Mouse (Mus musculus): ENCODE measurements at regions not wholly inside any gene's neighbourhood (a gene's known extent, or its start where the extent isn't known, plus 50 kb on each side); places are given as distances from the start of the nearest gene placed in this dataset.

GRCm38 (mm10) chr7:78079708-78080107 is 658.1 kb downstream of the Ntrk3 start:
- no peak overlapping the region for H3K27ac ChIP-seq (ENCODE audit: insufficient read depth, low read depth)
- no peaks in the 10 kb centered on the region for H3K27me3 ChIP-seq (replicated peaks)
- no peak overlapping the region for H3K9ac ChIP-seq (ENCODE audit: insufficient read depth, low read depth)
- peaks cover 35% of the 10 kb centered on the region for H3K9me3 ChIP-seq (replicated peaks; ENCODE audit: low read length)
- H3K79me2 ChIP-seq (replicated peaks; ENCODE audit: control insufficient read depth, extremely low read depth, insufficient read depth, poor library complexity, severe bottlenecking) = no peaks in the 10 kb centered on the region
- H3K36me3 ChIP-seq (replicated peaks in 1 of 2; ENCODE audit: control insufficient read depth in 1 of 2, insufficient read depth in 1 of 2, low read length in 1 of 2) = no peaks in the 10 kb centered on the region
- in situ Hi-C loops (cut with MboI; ENCODE audit: low pct_ligation_motif_present, low pct_unique_long_range_greater_than_20kb, low sequenced_read_pairs) = no loop called here
- DNase-seq (ENCODE audit: extremely low read depth) = no peak
- no peak overlapping the region for H3K4me3 ChIP-seq (replicated peaks in 1 of 3; ENCODE audit: low read depth in 2 of 3, low read length in 2 of 3, poor library complexity in 1 of 3)
- TF ChIP-seq CTCF (conservative IDR thresholded peaks at IDR 0.05 in 1 of 2, IDR thresholded peaks at IDR 0.05 in 1 of 2; ENCODE audit: low read depth in 2 of 2, low read length in 2 of 2) = no peak
- no peak for TF ChIP-seq ELF1 (IDR thresholded peaks at IDR 0.05; ENCODE audit: low read depth, low read length)
- no peak for TF ChIP-seq MAX (IDR thresholded peaks at IDR 0.05; ENCODE audit: low read length)
- no peak for TF ChIP-seq ZC3H11A (IDR thresholded peaks at IDR 0.05; ENCODE audit: low read depth, low read length)
- TF ChIP-seq E2F4 (IDR thresholded peaks at IDR 0.05; ENCODE audit: insufficient replicate concordance, low read depth, low read length) = no peak
- no peak for TF ChIP-seq MAFK (IDR thresholded peaks at IDR 0.05; ENCODE audit: insufficient replicate concordance, low read length)
- no peak for TF ChIP-seq MEF2A (IDR thresholded peaks at IDR 0.05; ENCODE audit: borderline replicate concordance, low read depth, low read length)
- no peak for TF ChIP-seq TBP (conservative IDR thresholded peaks at IDR 0.05; ENCODE audit: low read depth, low read length)
- TF ChIP-seq JUND (conservative IDR thresholded peaks at IDR 0.05; ENCODE audit: low read depth, low read length) = no peak
- no peak for TF ChIP-seq NELFE (IDR thresholded peaks at IDR 0.05; ENCODE audit: low read depth, low read length)
- TF ChIP-seq BHLHE40 (IDR thresholded peaks at IDR 0.05; ENCODE audit: low read depth, low read length) = no peak
- no peak for TF ChIP-seq MYC (IDR thresholded peaks at IDR 0.05; ENCODE audit: low read depth, low read length)
- no peak for TF ChIP-seq USF1 (IDR thresholded peaks at IDR 0.05; ENCODE audit: low read depth, low read length)
- TF ChIP-seq MXI1 (IDR thresholded peaks at IDR 0.05; ENCODE audit: low read depth, low read length) = no peak
- no peak for TF ChIP-seq ZMIZ1 (IDR thresholded peaks at IDR 0.05; ENCODE audit: low read depth, low read length)
- no peak for TF ChIP-seq USF2 (conservative IDR thresholded peaks at IDR 0.05; ENCODE audit: low read depth, low read length)
- no peak for TF ChIP-seq CHD1 (IDR thresholded peaks at IDR 0.05; ENCODE audit: low read depth, low read length)
- no peak overlapping the region for H3K4me2 ChIP-seq (ENCODE audit: insufficient read depth, low read depth, poor library complexity, severe bottlenecking)
- H3K4me1 ChIP-seq (ENCODE audit: control insufficient read depth in 1 of 2, insufficient read depth in 2 of 2) = no peaks in the 10 kb centered on the region
- dilution Hi-C loops (cut with MboI; ENCODE audit: extremely low pct_ligation_motif_present, extremely low pct_unique_long_range_greater_than_20kb, low sequenced_read_pairs) = no loop called here

GRCm38 (mm10) chr7:78071131-78071530 is 666.7 kb downstream of the Ntrk3 start:
- in situ Hi-C loops (cut with MboI; ENCODE audit: low pct_ligation_motif_present, low pct_unique_long_range_greater_than_20kb, low sequenced_read_pairs) = no loop called here
- no peak overlapping the region for H3K4me3 ChIP-seq (replicated peaks in 1 of 3; ENCODE audit: low read depth in 2 of 3, low read length in 2 of 3, poor library complexity in 1 of 3)

More at GRCm38 (mm10) chr7:78071131-78071530, 666.7 kb downstream of the Ntrk3 start:
- H3K27ac ChIP-seq (ENCODE audit: insufficient read depth, low read depth) = no peak overlapping the region
- H3K27me3 ChIP-seq (replicated peaks) = no peaks in the 10 kb centered on the region
- H3K9me3 ChIP-seq (replicated peaks; ENCODE audit: low read length) = peaks cover 78% of the 10 kb centered on the region
- DNase-seq (ENCODE audit: extremely low read depth) = no peak
- H3K9ac ChIP-seq (ENCODE audit: insufficient read depth, low read depth) = no peak overlapping the region
- H3K79me2 ChIP-seq (replicated peaks; ENCODE audit: control insufficient read depth, extremely low read depth, insufficient read depth, poor library complexity, severe bottlenecking) = no peaks in the 10 kb centered on the region
- TF ChIP-seq NRF1 (IDR thresholded peaks at IDR 0.05; ENCODE audit: low read depth, low read length) = no peak
- no peak for TF ChIP-seq MAX (IDR thresholded peaks at IDR 0.05; ENCODE audit: low read length)
- no peak for TF ChIP-seq ZNF384 (IDR thresholded peaks at IDR 0.05; ENCODE audit: low read depth, low read length)
- dilution Hi-C loops (cut with MboI; ENCODE audit: extremely low pct_ligation_motif_present, extremely low pct_unique_long_range_greater_than_20kb, low sequenced_read_pairs) = no loop called here
- H3K4me1 ChIP-seq (ENCODE audit: control insufficient read depth in 1 of 2, insufficient read depth in 2 of 2) = no peaks in the 10 kb centered on the region
- no peak overlapping the region for H3K4me2 ChIP-seq (ENCODE audit: insufficient read depth, low read depth, poor library complexity, severe bottlenecking)
- no peaks in the 10 kb centered on the region for H3K36me3 ChIP-seq (replicated peaks in 1 of 2; ENCODE audit: control insufficient read depth in 1 of 2, insufficient read depth in 1 of 2, low read length in 1 of 2)
